Mouse (Mus musculus): ENCODE measurements at regions not wholly inside any gene's neighbourhood (a gene's known extent, or its start where the extent isn't known, plus 50 kb on each side); places are given as distances from the start of the nearest gene placed in this dataset.

GRCm38 (mm10) chr4:98282275-98282674 is 100.8 kb downstream of the Tm2d1 start:
- no peak for DNase-seq (ENCODE audit: extremely low spot score)

GRCm38 (mm10) chr4:98258336-98258735 is 124.8 kb downstream of the Tm2d1 start:
- DNase-seq (ENCODE audit: extremely low spot score) = no peak

GRCm38 (mm10) chr4:98257711-98258110 is 125.4 kb downstream of the Tm2d1 start:
- no peak for DNase-seq (ENCODE audit: extremely low spot score)

- DNase-seq (ENCODE audit: extremely low spot score) = peak; percentile 38
Observed at GRCm38 (mm10) chr4:98254856-98255853, 128.0 kb downstream of the Tm2d1 start.

GRCm38 (mm10) chr4:98243941-98244929 is 138.9 kb downstream of the Tm2d1 start:
- peak; percentile 59 for DNase-seq (ENCODE audit: extremely low spot score)

GRCm38 (mm10) chr4:98243502-98243901 is 139.6 kb downstream of the Tm2d1 start:
- DNase-seq (ENCODE audit: extremely low spot score) = peak; percentile 85

GRCm38 (mm10) chr4:98241921-98242320 is 141.2 kb downstream of the Tm2d1 start:
- DNase-seq (ENCODE audit: extremely low spot score) = no peak

- DNase-seq (ENCODE audit: extremely low spot score) = no peak
Observed at GRCm38 (mm10) chr4:98240289-98240688, 142.8 kb downstream of the Tm2d1 start.

- no peak for DNase-seq (ENCODE audit: extremely low spot score)
Observed at GRCm38 (mm10) chr4:98238075-98238474, 145.0 kb downstream of the Tm2d1 start.

- no peak for DNase-seq (ENCODE audit: extremely low spot score)
Observed at GRCm38 (mm10) chr4:98237475-98237874, 145.6 kb downstream of the Tm2d1 start.

GRCm38 (mm10) chr4:98236006-98236783 is 146.9 kb downstream of the Tm2d1 start:
- no peak for DNase-seq (ENCODE audit: extremely low spot score)

- DNase-seq (ENCODE audit: extremely low spot score) = no peak
Observed at GRCm38 (mm10) chr4:98228193-98228592, 154.9 kb downstream of the Tm2d1 start.

- no peak for DNase-seq (ENCODE audit: extremely low spot score)
Observed at GRCm38 (mm10) chr4:98224366-98224765, 158.7 kb downstream of the Tm2d1 start.

GRCm38 (mm10) chr4:98223429-98223828 is 159.7 kb downstream of the Tm2d1 start:
- peak; percentile 33 for DNase-seq (ENCODE audit: extremely low spot score)

GRCm38 (mm10) chr4:98221566-98221965 is 161.5 kb downstream of the Tm2d1 start:
- DNase-seq (ENCODE audit: extremely low spot score) = no peak

- no peak for DNase-seq (ENCODE audit: extremely low spot score)
Observed at GRCm38 (mm10) chr4:98215218-98215617, 167.9 kb downstream of the Tm2d1 start.

GRCm38 (mm10) chr4:98207446-98207845 is 175.7 kb downstream of the Tm2d1 start:
- DNase-seq (ENCODE audit: extremely low spot score) = no peak

GRCm38 (mm10) chr4:98206245-98206970 is 176.7 kb downstream of the Tm2d1 start:
- DNase-seq (ENCODE audit: extremely low spot score) = no peak

GRCm38 (mm10) chr4:98203129-98203528 is 180.0 kb downstream of the Tm2d1 start:
- DNase-seq (ENCODE audit: extremely low spot score) = no peak

- no peak for DNase-seq (ENCODE audit: extremely low spot score)
Observed at GRCm38 (mm10) chr4:98202232-98202631, 180.9 kb downstream of the Tm2d1 start.

GRCm38 (mm10) chr4:98201102-98201501 is 182.0 kb downstream of the Tm2d1 start:
- no peak for DNase-seq (ENCODE audit: extremely low spot score)

Measured in embryo, embryonic 9.5 days (tissue).